Mouse (Mus musculus) CD4-positive, CD25-positive, alpha-beta regulatory T cell, adult 2 months (primary cell): Measurements from ENCODE around the gene Kcnj1.

Experiments used
- DNase-seq: peaks from one replicate; pipeline ENCODE4 v3.0.0-alpha.2; 2012; ENCODE audit warnings: low read depth, low spot score

Gene Kcnj1

DNA sequence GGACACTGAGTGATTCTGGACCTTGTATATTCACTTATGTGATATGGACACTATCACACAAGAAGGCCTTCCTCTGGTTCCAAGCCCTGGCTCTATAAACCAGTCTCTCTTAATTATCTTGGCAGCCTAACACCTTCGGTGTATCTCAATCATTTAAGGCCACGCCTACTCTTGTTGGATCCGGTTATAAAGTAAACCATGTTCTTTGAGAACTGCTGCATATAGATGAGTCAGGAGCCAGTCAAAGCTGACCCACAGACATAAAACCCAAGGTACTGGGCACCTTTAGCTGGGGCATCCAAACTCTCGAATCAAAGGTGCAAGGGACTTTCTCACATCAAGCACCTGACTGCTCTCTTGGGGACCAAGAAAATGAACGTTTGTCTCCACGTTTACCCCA lies at the start of gene Kcnj1:
Gene Kcnj1 (plus strand): TSS at position 292 of the 400 bp plus-strand sequence.
- no peak for DNase-seq

GRCm38 (mm10) chr9:32323610-32324009 lies 48.7 kb upstream of the Kcnj1 start:
- DNase-seq: no peak

- no peak for DNase-seq
Observed at GRCm38 (mm10) chr9:32328777-32329176, 43.5 kb upstream of the Kcnj1 start.

- no peak for DNase-seq
Observed at GRCm38 (mm10) chr9:32331162-32331561, 41.1 kb upstream of the Kcnj1 start.

GRCm38 (mm10) chr9:32335389-32336150 lies 36.7 kb upstream of the Kcnj1 start:
- DNase-seq: no peak

GRCm38 (mm10) chr9:32340831-32341230 lies 31.5 kb upstream of the Kcnj1 start:
- DNase-seq: no peak

- no peak for DNase-seq
Observed at GRCm38 (mm10) chr9:32342929-32343328, 29.4 kb upstream of the Kcnj1 start.

- DNase-seq: no peak
Observed at GRCm38 (mm10) chr9:32344051-32344450, 28.2 kb upstream of the Kcnj1 start, which contains the start of gene Kcnj5. Gene Kcnj5, minus strand, starts transcription at chr9:32344350.

- DNase-seq: no peak
Observed at GRCm38 (mm10) chr9:32344489-32344888, 27.8 kb upstream of the Kcnj1 start.

DNA sequence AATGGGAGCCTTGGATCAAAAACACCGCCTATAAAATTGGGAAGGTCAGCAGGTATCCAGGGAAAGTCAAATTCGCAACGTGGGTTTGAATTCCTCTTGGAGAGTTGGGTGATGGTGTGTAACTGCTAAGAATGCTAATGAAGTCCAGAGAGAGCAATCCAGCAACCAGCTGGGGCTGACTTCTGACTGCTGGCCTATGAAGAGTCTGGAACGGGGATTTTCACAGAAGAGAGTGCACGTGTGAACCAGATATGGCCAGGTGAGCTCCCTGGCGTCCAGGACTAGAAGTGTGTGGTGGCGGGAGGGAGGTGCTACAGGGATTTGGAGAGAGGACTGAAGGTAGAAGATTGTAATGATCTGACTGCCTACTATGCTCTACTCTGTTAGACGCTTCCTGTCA lies 24.2 kb upstream of the Kcnj1 start:
- no peak for DNase-seq

GRCm38 (mm10) chr9:32349344-32349743 lies 22.9 kb upstream of the Kcnj1 start:
- no peak for DNase-seq

GRCm38 (mm10) chr9:32350332-32350731 lies 22.0 kb upstream of the Kcnj1 start:
- DNase-seq: peak; percentile 81

- DNase-seq: no peak
Observed at GRCm38 (mm10) chr9:32360770-32361169, 11.5 kb upstream of the Kcnj1 start.

DNA sequence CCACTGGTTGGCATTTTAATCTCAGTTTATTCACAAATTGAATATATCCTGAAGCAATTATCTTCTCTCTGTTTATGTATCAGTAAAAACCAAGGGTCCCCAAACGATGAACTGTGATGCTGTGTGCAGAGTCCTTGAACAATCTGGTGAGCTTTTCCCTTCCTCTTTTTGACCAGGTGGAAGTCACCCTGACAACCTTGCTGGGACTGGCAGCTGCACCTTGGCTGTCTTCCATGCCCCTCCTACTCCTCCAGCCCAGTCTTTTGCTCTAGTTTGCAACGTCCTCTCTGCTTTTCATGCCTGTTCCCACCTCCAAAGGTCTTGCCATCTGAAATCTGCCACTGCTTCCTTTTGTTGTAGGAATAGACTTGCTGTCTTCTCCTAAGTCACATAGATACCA lies 3.5 kb upstream of the Kcnj1 start:
- DNase-seq: no peak

- DNase-seq: no peak
Observed at GRCm38 (mm10) chr9:32369388-32369787, 2.9 kb upstream of the Kcnj1 start.

DNA sequence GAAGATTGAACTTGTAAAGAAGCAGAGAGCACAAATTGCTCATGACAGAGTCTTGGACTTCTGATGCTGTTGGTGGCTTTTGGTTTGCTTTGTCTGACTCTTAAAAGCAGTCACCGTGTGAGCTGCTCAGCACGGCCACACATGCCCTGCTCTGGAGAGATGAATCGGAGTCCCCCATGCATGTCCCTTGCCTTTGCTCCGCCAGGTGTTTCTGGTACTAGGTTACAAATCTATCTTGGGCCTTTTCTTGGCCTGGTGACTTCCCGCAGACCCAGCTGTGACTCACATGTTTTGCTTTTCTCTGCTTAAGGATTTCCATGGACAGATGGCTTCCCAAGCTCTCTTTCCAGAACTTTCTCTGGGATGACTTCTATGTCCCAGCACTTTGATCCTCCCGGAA lies 1.4 kb downstream of the Kcnj1 start:
- no peak for DNase-seq

DNA sequence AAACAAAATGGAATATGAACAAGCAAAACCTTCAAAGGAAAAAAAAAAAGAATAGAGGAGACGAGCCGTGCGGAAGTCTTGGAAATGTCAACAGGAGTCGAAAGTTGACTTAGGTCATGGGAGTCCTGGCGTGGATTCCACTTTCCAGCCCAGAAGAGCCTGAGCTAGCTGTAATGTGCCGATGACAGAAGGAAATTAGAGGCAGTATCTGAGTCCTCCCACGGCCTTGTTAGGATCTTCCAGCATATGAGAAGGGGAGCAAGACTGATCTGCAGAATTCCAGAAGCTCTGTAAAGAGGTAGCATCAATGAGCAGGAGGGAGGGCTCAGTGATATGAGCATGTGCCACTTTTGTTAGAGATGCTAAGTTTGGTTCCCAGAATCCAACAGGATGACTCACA lies 3.7 kb downstream of the Kcnj1 start:
- DNase-seq: no peak

GRCm38 (mm10) chr9:32376863-32377590 lies 4.7 kb downstream of the Kcnj1 start:
- DNase-seq: no peak

GRCm38 (mm10) chr9:32384906-32385305 lies 12.6 kb downstream of the Kcnj1 start:
- DNase-seq: no peak

- peak; percentile 71 for DNase-seq
Observed at GRCm38 (mm10) chr9:32388120-32388519, 15.8 kb downstream of the Kcnj1 start.

- no peak for DNase-seq
Observed at GRCm38 (mm10) chr9:32391092-32391491, 18.8 kb downstream of the Kcnj1 start.

- DNase-seq: no peak
Observed at GRCm38 (mm10) chr9:32391701-32392100, 19.4 kb downstream of the Kcnj1 start.

GRCm38 (mm10) chr9:32392716-32393115 lies 20.4 kb downstream of the Kcnj1 start:
- no peak for DNase-seq
